Mouse (Mus musculus): ENCODE results near the gene Myo5c. TPM values are rescaled to one million over a fixed set of nuclear protein-coding genes. Genes with fewer than 3 reads are reported as not detected.

Gene Myo5c
- polyA plus RNA-seq, 1 experiment from 2014 or later, result 0.21 TPM

DNA sequence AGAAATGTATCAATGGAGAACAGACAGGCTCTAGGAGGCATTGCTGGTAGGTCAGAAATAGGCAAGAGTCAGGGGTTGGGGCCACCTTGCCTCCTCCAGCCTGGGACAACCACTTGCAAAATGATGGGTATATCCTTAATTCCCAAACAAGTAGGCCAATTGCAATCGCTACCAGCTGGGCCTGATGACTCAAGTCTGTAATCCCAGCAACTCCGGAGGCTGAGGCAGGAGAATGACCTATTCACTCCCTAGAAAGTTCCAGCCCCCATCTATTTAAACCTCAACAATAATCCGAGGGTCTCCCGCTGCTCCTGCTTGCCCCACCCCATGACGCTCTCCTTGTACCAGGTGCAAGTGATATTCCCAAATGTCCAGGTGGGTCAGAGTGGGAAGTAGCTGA is 115.6 kb downstream of the Myo5c start, which contains the start of gene Bcl2l10:
Gene Bcl2l10, plus strand, starts transcription at position 301 of the 400 bp plus-strand sequence.
- Histone ChIP-seq H3K27ac (no peak within 1 kb of the TSS), H3K4me1 (no peaks in the 10 kb centered on the region), H3K27me3 (no peaks in the 10 kb centered on the region), H3K9ac (no peak within 1 kb of the TSS), H3K36me3 (ENCODE audit: poor library complexity, severe bottlenecking) (peaks cover 18% of the 10 kb centered on the region), H3K9me3 (replicated peaks) (no peaks in the 10 kb centered on the region), H3K4me3 (no peak within 1 kb of the TSS), H3K4me2 (no peak within 1 kb of the TSS)
- ATAC-seq, result no peak
- WGBS, result 97% methylated on average over 5 of the region's 5 CpGs

GRCm38 (mm10) chr9:75348066-75348465 is 116.2 kb downstream of the Myo5c start:
- Histone ChIP-seq H3K27ac (no peak overlapping the region), H3K4me3 (no peak overlapping the region), H3K36me3 (ENCODE audit: poor library complexity, severe bottlenecking) (peaks cover 15% of the 10 kb centered on the region), H3K27me3 (no peaks in the 10 kb centered on the region), H3K9ac (no peak overlapping the region), H3K9me3 (replicated peaks) (no peaks in the 10 kb centered on the region), H3K4me2 (no peak overlapping the region), H3K4me1 (no peaks in the 10 kb centered on the region)
- WGBS, result 96% methylated on average over 17 of the region's 17 CpGs
- no peak for ATAC-seq

DNA sequence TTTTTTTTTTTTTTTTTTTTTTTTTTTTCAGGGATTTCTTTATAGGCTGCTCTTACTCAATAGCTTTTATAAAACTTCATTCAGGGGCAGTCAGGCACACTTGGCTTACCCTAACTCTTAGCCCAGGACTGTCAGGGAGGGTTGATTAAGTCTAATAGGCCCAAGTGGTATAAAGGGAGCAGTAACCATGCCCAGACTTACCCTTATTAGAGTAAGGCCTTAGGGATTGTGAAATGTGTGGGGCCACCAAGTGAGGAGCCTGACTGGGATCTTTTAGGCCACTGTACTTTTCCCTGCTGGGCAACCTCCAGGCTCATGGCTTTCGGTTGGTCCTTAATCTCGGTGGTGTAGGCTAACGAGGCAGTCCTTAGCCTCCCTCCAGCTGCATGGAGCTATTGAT is 116.8 kb downstream of the Myo5c start:
- ATAC-seq, result no peak
- no peak overlapping the region for H3K4me3 ChIP-seq
- no peak overlapping the region for H3K27ac ChIP-seq
- peaks cover 11% of the 10 kb centered on the region for H3K36me3 ChIP-seq (ENCODE audit: poor library complexity, severe bottlenecking)
- no peaks in the 10 kb centered on the region for H3K9me3 ChIP-seq (replicated peaks)
- WGBS, result 19% methylated on average over 3 of the region's 3 CpGs
- no peak overlapping the region for H3K9ac ChIP-seq
- H3K4me1 ChIP-seq, result no peaks in the 10 kb centered on the region
- no peaks in the 10 kb centered on the region for H3K27me3 ChIP-seq
- no peak overlapping the region for H3K4me2 ChIP-seq

DNA sequence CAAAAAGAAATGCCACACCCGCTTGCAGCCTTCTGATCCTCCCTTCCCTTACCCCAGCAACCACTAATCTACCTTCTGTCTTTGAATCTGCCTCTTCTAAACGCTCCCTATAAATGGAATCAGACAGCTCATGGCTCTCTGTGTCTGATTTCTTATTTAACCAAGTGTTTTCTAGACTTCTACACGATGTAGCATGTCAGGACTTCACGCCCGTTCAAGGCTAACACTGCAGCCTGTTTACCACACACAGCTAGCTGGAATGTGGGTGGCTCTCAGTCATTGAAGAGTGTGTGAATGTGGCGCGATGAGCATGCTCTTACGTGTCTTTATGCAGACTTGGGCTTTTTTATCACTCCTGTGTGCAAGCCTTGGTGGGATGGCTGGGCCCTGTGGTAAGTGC is 121.3 kb downstream of the Myo5c start:
- Histone ChIP-seq H3K27ac (no peak overlapping the region), H3K27me3 (no peaks in the 10 kb centered on the region), H3K4me1 (no peaks in the 10 kb centered on the region), H3K36me3 (ENCODE audit: poor library complexity, severe bottlenecking) (no peaks in the 10 kb centered on the region), H3K4me3 (no peak overlapping the region), H3K4me2 (no peak overlapping the region), H3K9ac (no peak overlapping the region), H3K9me3 (replicated peaks) (no peaks in the 10 kb centered on the region)
- ATAC-seq, result no peak
- WGBS, result 80% methylated on average over 8 of the region's 8 CpGs

Other genes starting within 250 kb of the Myo5c start
- gene Arpp19, start 194.4 kb upstream of the Myo5c start, polyA plus RNA-seq (2015; fragmentation: Nextera tagmentation; extraction: Ambion mirVana), result 282 and 301 TPM in 2 replicates
- 25.7 and 26.9 TPM in 2 replicates for gene Myo5a, start 161.0 kb upstream of the Myo5c start, polyA plus RNA-seq (2015; fragmentation: Nextera tagmentation; extraction: Ambion mirVana)
- gene Gnb5, start 74.3 kb downstream of the Myo5c start, polyA plus RNA-seq (2015; fragmentation: Nextera tagmentation; extraction: Ambion mirVana), result 36.2 and 37.9 TPM in 2 replicates
- gene Bcl2l10, start 115.7 kb downstream of the Myo5c start, polyA plus RNA-seq (2015; fragmentation: Nextera tagmentation; extraction: Ambion mirVana), result not detected in 2 replicates
- gene Mapk6, start 178.0 kb downstream of the Myo5c start, polyA plus RNA-seq (2015; fragmentation: Nextera tagmentation; extraction: Ambion mirVana), result 139 and 157 TPM in 2 replicates
- 44.2 and 44.5 TPM in 2 replicates for gene Leo1, start 209.5 kb downstream of the Myo5c start, polyA plus RNA-seq (2015; fragmentation: Nextera tagmentation; extraction: Ambion mirVana)